ENCODE assay signal across 27 mouse cellular contexts in the genomic region with DNA sequence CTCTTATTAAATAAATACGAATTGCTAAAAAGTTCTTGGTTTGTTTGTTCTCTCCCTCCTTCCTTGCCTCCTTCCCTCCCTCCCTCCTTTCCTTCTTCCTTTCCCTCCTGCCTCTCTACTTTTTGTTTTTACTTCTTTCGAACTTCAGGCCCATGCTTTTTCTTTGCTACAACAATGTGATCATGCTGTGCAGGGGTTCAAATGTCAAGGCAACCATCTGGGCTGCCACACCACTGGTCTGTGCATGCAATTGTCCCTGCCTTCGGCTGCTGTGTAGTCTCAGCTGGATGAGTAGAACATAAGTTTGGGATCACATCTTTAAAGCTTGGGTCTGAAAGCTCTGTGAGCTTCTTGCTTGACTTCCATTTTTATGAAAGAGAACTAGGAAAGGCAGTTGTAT.
DNase-seq lines count a peak whose midpoint lies in the region; ATAC-seq and TF ChIP-seq lines count a peak whose summit lies in the region.
"Had no signal": no experiment of that assay in that cellular context is flagged by ENCODE, and none has a peak within 500 bp of the region (broad histone marks: within the 10 kb centered on the region; RNA-seq: fewer than 3 reads in every experiment).

No protein-coding gene starts in this region.

- WGBS in hindbrain, embryonic 11.5 days: 44% methylated on average over 3 of the region's 3 CpGs
- WGBS in hindbrain, embryonic 14.5 days: 35% methylated on average over 3 of the region's 3 CpGs

- no peak overlapping the region for H3K27ac ChIP-seq in hindbrain, embryonic 11.5 days (ENCODE audit: low read depth, low read length)
- H3K27ac ChIP-seq in hindbrain, embryonic 14.5 days: no peak overlapping the region
- H3K27ac ChIP-seq in ES-E14 (ENCODE audit: insufficient read depth, low read depth, low read length, poor library complexity, severe bottlenecking): 0 out of 2 replicates have a peak overlapping the region, but pooled peaks have one; percentile 22
- H3K27ac ChIP-seq: forebrain, embryonic 10.5 days; forebrain, embryonic 13.5 days; heart, embryonic 15.5 days; hindbrain, embryonic 12.5 days; hindbrain, postnatal 0 days had no signal

- no peak for ATAC-seq in hindbrain, embryonic 11.5 days (ENCODE audit: low FRiP score)
- ATAC-seq in hindbrain, embryonic 14.5 days (ENCODE audit: low FRiP score): no peak
- no peak for ATAC-seq in cerebellum, adult (ENCODE audit: insufficient number of reproducible peaks, low FRiP score, low TSS enrichment)
- ATAC-seq: CD4-positive, CD25-positive, alpha-beta regulatory T cell, adult 4 months; forebrain, embryonic 13.5 days; forebrain, embryonic 16.5 days; hindbrain, postnatal 0 days; inflammation-experienced regulatory T-cells, adult 6 months; intestine, embryonic 16.5 days had no signal

- no peaks in the 10 kb centered on the region for H3K4me1 ChIP-seq in hindbrain, embryonic 11.5 days (replicated peaks; ENCODE audit: control insufficient read depth, insufficient read depth, low read length)
- no peaks in the 10 kb centered on the region for H3K4me1 ChIP-seq in hindbrain, embryonic 14.5 days (replicated peaks; ENCODE audit: control insufficient read depth, insufficient read depth, low read length)
- no peaks in the 10 kb centered on the region; a peak in 1 of 4 replicates for H3K4me1 ChIP-seq in ES-E14 (ENCODE audit: control insufficient read depth in 2 of 2, insufficient read depth in 2 of 2, low read length in 2 of 2, poor library complexity in 1 of 2)
- H3K4me1 ChIP-seq: forebrain, embryonic 13.5 days; heart, embryonic 12.5 days; heart, embryonic 15.5 days; hindbrain, embryonic 12.5 days had no signal

- no peaks in the 10 kb centered on the region for H3K27me3 ChIP-seq in hindbrain, embryonic 11.5 days (ENCODE audit: control insufficient read depth, insufficient read depth, low read length)
- no peaks in the 10 kb centered on the region for H3K27me3 ChIP-seq in hindbrain, embryonic 14.5 days (ENCODE audit: control insufficient read depth, insufficient read depth, low read length)
- H3K27me3 ChIP-seq: forebrain, embryonic 13.5 days; heart, embryonic 12.5 days; heart, embryonic 15.5 days; hindbrain, embryonic 12.5 days had no signal

- in situ Hi-C loops in ES-E14 (cut with MboI; ENCODE audit: low sequenced_read_pairs in 2 of 2, unreplicated experiment in 2 of 2): no loop called here

- no peaks in the 10 kb centered on the region for H3K36me3 ChIP-seq in hindbrain, embryonic 11.5 days (ENCODE audit: control insufficient read depth, insufficient read depth, low read length)
- no peaks in the 10 kb centered on the region for H3K36me3 ChIP-seq in hindbrain, embryonic 14.5 days (replicated peaks; ENCODE audit: control insufficient read depth, insufficient read depth)
- H3K36me3 ChIP-seq in ES-E14 (ENCODE audit: control insufficient read depth, insufficient read depth, low read length, poor library complexity, severe bottlenecking): no peaks in the 10 kb centered on the region
- H3K36me3 ChIP-seq: forebrain, embryonic 10.5 days; heart, embryonic 12.5 days; heart, embryonic 15.5 days; hindbrain, embryonic 12.5 days had no signal

- no peak overlapping the region for H3K4me3 ChIP-seq in hindbrain, embryonic 11.5 days (ENCODE audit: low read depth, low read length)
- H3K4me3 ChIP-seq in hindbrain, embryonic 14.5 days (replicated peaks; ENCODE audit: low read length): no peak overlapping the region
- H3K4me3 ChIP-seq in ES-E14 (ENCODE audit: insufficient read depth in 1 of 2, low read depth in 1 of 2, low read length in 2 of 2, poor library complexity in 1 of 2, severe bottlenecking in 1 of 2): no peak overlapping the region
- H3K4me3 ChIP-seq: forebrain, embryonic 10.5 days; forebrain, embryonic 13.5 days; heart, embryonic 12.5 days; heart, embryonic 15.5 days; hindbrain, embryonic 12.5 days had no signal

- H3K9ac ChIP-seq in hindbrain, embryonic 11.5 days (ENCODE audit: low read depth, low read length): no peak overlapping the region
- no peak overlapping the region for H3K9ac ChIP-seq in hindbrain, embryonic 14.5 days
- H3K9ac ChIP-seq in ES-E14 (ENCODE audit: insufficient read depth, low read depth, low read length, poor library complexity, severe bottlenecking): no peak overlapping the region
- H3K9ac ChIP-seq: forebrain, embryonic 13.5 days; heart, embryonic 12.5 days; heart, embryonic 15.5 days; hindbrain, embryonic 12.5 days had no signal

- no peaks in the 10 kb centered on the region for H3K9me3 ChIP-seq in hindbrain, embryonic 11.5 days (ENCODE audit: control insufficient read depth, low read length)
- no peaks in the 10 kb centered on the region for H3K9me3 ChIP-seq in hindbrain, embryonic 14.5 days (ENCODE audit: control insufficient read depth, low read length)
- no peaks in the 10 kb centered on the region for H3K9me3 ChIP-seq in ES-E14 (ENCODE audit: control insufficient read depth, insufficient read depth, low read depth, low read length)
- H3K9me3 ChIP-seq: forebrain, embryonic 10.5 days; forebrain, embryonic 13.5 days; heart, embryonic 12.5 days; heart, embryonic 15.5 days; hindbrain, embryonic 12.5 days had no signal

- DNase-seq in hindbrain, embryonic 11.5 days (ENCODE audit: low spot score): peak; percentile 18
- no peak for DNase-seq in hindbrain, embryonic 14.5 days (ENCODE audit: low spot score)
- no peak for DNase-seq in ES-E14 (ENCODE audit: low read depth, low spot score)
- peak; percentile 56 for DNase-seq in R1 (ENCODE audit: low read depth, low spot score)
- peak; percentile 44 for DNase-seq in mesoderm, embryonic 11.5 days (ENCODE audit: low read depth, low spot score)
- DNase-seq: adrenal gland, postnatal 10 days; cerebellum, adult 11-12 months; cerebellum, adult 8-10 months; cerebellum, postnatal 10 days; cerebellum, postnatal 36 days; gastrocnemius, postnatal 10 days; gastrocnemius, postnatal 36 days; heart, adult 11 months; heart, postnatal 10 days; heart, postnatal 36 days; kidney, adult 18-20 months had no signal

- H3K4me2 ChIP-seq in hindbrain, embryonic 11.5 days (replicated peaks; ENCODE audit: low read depth, low read length): no peak overlapping the region
- H3K4me2 ChIP-seq in hindbrain, embryonic 14.5 days (replicated peaks): no peak overlapping the region
- H3K4me2 ChIP-seq: forebrain, embryonic 13.5 days; heart, embryonic 12.5 days; heart, embryonic 15.5 days; hindbrain, embryonic 12.5 days had no signal

TF ChIP-seq in ES-E14, 5 proteins besides CTCF, POLR2A, EP300 and RAD21:
- no peak for TF ChIP-seq HCFC1 (IDR thresholded peaks at IDR 0.05; ENCODE audit: borderline replicate concordance, insufficient read depth, low read length)
- no peak for TF ChIP-seq ZC3H11A (IDR thresholded peaks at IDR 0.05; ENCODE audit: borderline replicate concordance, low read depth, low read length)
- no peak for TF ChIP-seq MAFK (IDR thresholded peaks at IDR 0.05; ENCODE audit: insufficient read depth, low read depth, low read length)
- no peak for TF ChIP-seq ZNF384 (IDR thresholded peaks at IDR 0.05; ENCODE audit: low read depth, low read length)
- TF ChIP-seq CHD2 (IDR thresholded peaks at IDR 0.05; ENCODE audit: low read depth, low read length): no peak

Comparison
In these comparisons a context has a peak if more than half of its experiments do, and no peak if none do; other contexts are left out.
1. DNase-seq: peak in hindbrain, embryonic 11.5 days (single experiment), R1 (single experiment) and mesoderm, embryonic 11.5 days (single experiment); none in hindbrain, embryonic 14.5 days (single experiment) and ES-E14 (single experiment).